Mouse (Mus musculus) stomach, postnatal 0 days (tissue): ENCODE results near the gene Nos2.

ENCODE experiments used
- CTCF ChIP-seq: IDR thresholded peaks from 2 replicates; pipeline ENCODE4 v1.5.1; 2016; ENCODE audit warnings: antibody characterized with exemption, low read depth, mild to moderate bottlenecking, moderate library complexity
- EP300 ChIP-seq: optimal IDR thresholded peaks from 2 replicates; pipeline ENCODE3; 2016; ENCODE audit warnings: antibody characterized with exemption

- TF ChIP-seq EP300 (no peak), CTCF (no peak)
Observed at GRCm38 (mm10) chr11:78983539-78983938, 63.0 kb downstream of the Nos2 start.
